Mouse (Mus musculus) CH12.LX (cell line): ENCODE measurements around the gene Tmem255b. TPM values are rescaled to one million over a fixed set of nuclear protein-coding genes. Genes with fewer than 3 reads are reported as not detected.

ENCODE experiments used
- DNase-seq: peaks from one replicate; pipeline ENCODE4 v3.0.0-alpha.2; 2013; ENCODE audit errors: extremely low read depth
- H3K27ac ChIP-seq: 2 replicates; pipeline ENCODE4 v1.5.1; 2012; ENCODE audit warnings: low read depth, mild to moderate bottlenecking, control low read depth, moderate library complexity; ENCODE audit not compliant: insufficient read depth
- H3K27me3 ChIP-seq: replicated peaks from 2 replicates; pipeline ENCODE3; 2012; ENCODE audit warnings: inconsistent platforms
- H3K36me3 ChIP-seq, 2 experiments: replicated peaks in 1 of 2; 2 replicates each; pipeline versions ENCODE3 to v1.6.1; 2012; ENCODE audit warnings: inconsistent platforms in 1 of 2, low read length in 1 of 2, mild to moderate bottlenecking in 1 of 2, mixed read lengths in 1 of 2, moderate library complexity in 1 of 2; ENCODE audit not compliant: control insufficient read depth in 1 of 2, insufficient read depth in 1 of 2
- H3K4me1 ChIP-seq, 2 experiments: 2 replicates each; pipeline ENCODE4 v1.6.1; 2012; ENCODE audit warnings: inconsistent platforms in 1 of 2, moderate library complexity in 1 of 2; ENCODE audit not compliant: insufficient read depth in 2 of 2, control insufficient read depth in 1 of 2
- H3K4me2 ChIP-seq: 2 replicates; pipeline ENCODE4 v1.6.1; 2012; ENCODE audit warnings: low read depth, mild to moderate bottlenecking, control low read depth; ENCODE audit not compliant: poor library complexity, insufficient read depth, severe bottlenecking
- H3K4me3 ChIP-seq, 3 experiments: fragments of 150-350 bp in 1 of 3; sonication (generic) in 1 of 3; replicated peaks in 1 of 3; 2 replicates each; pipeline versions ENCODE3 to v1.5.1; 2011 to 2012; ENCODE audit warnings: low read depth in 2 of 3, low read length in 2 of 3, mild to moderate bottlenecking in 2 of 3, moderate library complexity in 2 of 3, control low read depth in 1 of 3, improper control_type of control experiment in 1 of 3, inconsistent platforms in 1 of 3, mixed read lengths in 1 of 3; ENCODE audit not compliant: poor library complexity in 1 of 3
- H3K79me2 ChIP-seq: replicated peaks from 2 replicates; pipeline ENCODE4 v1.6.1; 2012; ENCODE audit warnings: mild to moderate bottlenecking, moderate library complexity; ENCODE audit not compliant: control insufficient read depth, poor library complexity, insufficient read depth, severe bottlenecking; ENCODE audit errors: extremely low read depth
- H3K9ac ChIP-seq: 2 replicates; pipeline ENCODE4 v1.6.1; 2012; ENCODE audit warnings: low read depth, mild to moderate bottlenecking, control low read depth, moderate library complexity; ENCODE audit not compliant: insufficient read depth
- H3K9me3 ChIP-seq: replicated peaks from 2 replicates; pipeline ENCODE3; 2012; ENCODE audit warnings: low read length, inconsistent platforms, mixed read lengths
- BHLHE40 ChIP-seq: IDR thresholded peaks from 2 replicates; pipeline ENCODE4 v1.6.1; 2011; ENCODE audit warnings: mild to moderate bottlenecking, low read depth, low read length, improper control_type of control experiment
- CHD1 ChIP-seq: IDR thresholded peaks from 2 replicates; pipeline ENCODE4 v1.6.1; 2012; ENCODE audit warnings: low read depth, low read length, improper control_type of control experiment, inconsistent platforms
- CHD2 ChIP-seq: IDR thresholded peaks from 2 replicates; pipeline ENCODE4 v1.6.1; 2011; ENCODE audit warnings: low read length, improper control_type of control experiment
- CTCF ChIP-seq, 2 experiments: IDR thresholded peaks in 1 of 2; conservative IDR thresholded peaks in 1 of 2; 2 replicates each; pipeline ENCODE4 v1.5.1; 2011 to 2012; ENCODE audit warnings: low read depth in 2 of 2, low read length in 2 of 2, improper control_type of control experiment in 1 of 2, inconsistent platforms in 1 of 2, mild to moderate bottlenecking in 1 of 2, moderate library complexity in 1 of 2
- EP300 ChIP-seq: IDR thresholded peaks from 2 replicates; pipeline ENCODE4 v1.6.1; 2011; ENCODE audit warnings: low read length, improper control_type of control experiment
- ETS1 ChIP-seq: conservative IDR thresholded peaks from 2 replicates; pipeline ENCODE4 v1.6.1; 2012; ENCODE audit warnings: low read depth, mild to moderate bottlenecking, inconsistent platforms, low read length, improper control_type of control experiment, moderate library complexity
- GABPA ChIP-seq: IDR thresholded peaks from 2 replicates; pipeline ENCODE4 v1.6.1; 2012; ENCODE audit warnings: low read depth, low read length, improper control_type of control experiment, inconsistent platforms; ENCODE audit not compliant: insufficient replicate concordance
- HCFC1 ChIP-seq: IDR thresholded peaks from 2 replicates; pipeline ENCODE4 v1.6.1; 2012; ENCODE audit warnings: low read depth, mild to moderate bottlenecking, inconsistent platforms, low read length, improper control_type of control experiment
- IRF4 ChIP-seq: IDR thresholded peaks from 2 replicates; pipeline ENCODE4 v1.6.1; 2014; ENCODE audit warnings: low read depth, mild to moderate bottlenecking, inconsistent platforms, low read length, improper control_type of control experiment
- MAX ChIP-seq: IDR thresholded peaks from 2 replicates; pipeline ENCODE4 v1.6.1; 2011; ENCODE audit warnings: low read length, improper control_type of control experiment
- MEF2A ChIP-seq: IDR thresholded peaks from 2 replicates; pipeline ENCODE4 v1.6.1; 2014; ENCODE audit warnings: low read depth, mild to moderate bottlenecking, inconsistent platforms, low read length, improper control_type of control experiment, borderline replicate concordance
- MYC ChIP-seq: IDR thresholded peaks from 2 replicates; pipeline ENCODE4 v1.6.1; 2011; ENCODE audit warnings: low read depth, mild to moderate bottlenecking, improper control_type of control experiment, low read length
- POLR2A ChIP-seq: IDR thresholded peaks from 2 replicates; pipeline ENCODE4 v1.6.1; 2011; ENCODE audit warnings: low read depth, mild to moderate bottlenecking, improper control_type of control experiment, low read length
- SIN3A ChIP-seq: IDR thresholded peaks from 2 replicates; pipeline ENCODE4 v1.6.1; 2012; ENCODE audit warnings: low read length, improper control_type of control experiment, inconsistent platforms
- TBP ChIP-seq: conservative IDR thresholded peaks from 2 replicates; pipeline ENCODE4 v1.6.1; 2011; ENCODE audit warnings: low read depth, low read length, improper control_type of control experiment
- TCF12 ChIP-seq: IDR thresholded peaks from 2 replicates; pipeline ENCODE4 v1.6.1; 2014; ENCODE audit warnings: low read depth, mild to moderate bottlenecking, inconsistent platforms, low read length, improper control_type of control experiment
- ZC3H11A ChIP-seq: IDR thresholded peaks from 2 replicates; pipeline ENCODE4 v1.6.1; 2012; ENCODE audit warnings: low read depth, mild to moderate bottlenecking, inconsistent platforms, low read length, improper control_type of control experiment
- ZKSCAN1 ChIP-seq: IDR thresholded peaks from 2 replicates; pipeline ENCODE4 v1.6.1; 2012; ENCODE audit warnings: low read depth, inconsistent platforms, low read length, improper control_type of control experiment, borderline replicate concordance
- ZMIZ1 ChIP-seq: IDR thresholded peaks from 2 replicates; pipeline ENCODE4 v1.6.1; 2012; ENCODE audit warnings: low read depth, mild to moderate bottlenecking, inconsistent platforms, low read length, improper control_type of control experiment
- ZNF384 ChIP-seq: IDR thresholded peaks from 2 replicates; pipeline ENCODE4 v1.6.1; 2012; ENCODE audit warnings: low read depth, low read length, improper control_type of control experiment, inconsistent platforms
- dilution Hi-C: fragments of 300-500 bp; cut with MboI; formaldehyde crosslinking; loops from 2 replicates; pipeline ENCODE4 v1.14.3; 2020; ENCODE audit warnings: low sequenced_read_pairs; ENCODE audit not compliant: extremely low pct_unique_long_range_greater_than_20kb, extremely low pct_ligation_motif_present
- in situ Hi-C: fragments of 300-500 bp; cut with MboI; formaldehyde crosslinking; loops from 3 replicates; pipeline ENCODE4 v1.14.3; 2019; ENCODE audit warnings: low sequenced_read_pairs, low pct_ligation_motif_present, low pct_unique_long_range_greater_than_20kb, mixed read lengths
- polyA plus RNA-seq: library from polyadenylated mRNA; unstranded; fragments of >175 nt; gene quantifications from 2 replicates; pipeline ENCODE4 v1.2.1, GENCODE M21; 2012; ENCODE audit warnings: low read depth; ENCODE audit not compliant: insufficient read length
- total RNA-seq, 2 experiments: library from RNA; depleted of rRNA; stranded (reverse); fragments of 300-350 nt in 1 of 2; fragments of >200 nt in 1 of 2; gene quantifications; 2 replicates each; pipeline ENCODE4 v1.2.3; 2012 to 2014

Tmem255b gene
- total and polyA plus RNA-seq, 3 experiments, result not detected

- Histone ChIP-seq H3K36me3 (no peaks in the 10 kb centered on the region), H3K9me3 (peaks cover 4% of the 10 kb centered on the region), H3K4me2 (no peak overlapping the region), H3K27me3 (no peaks in the 10 kb centered on the region), H3K27ac (no peak overlapping the region), H3K9ac (no peak overlapping the region), H3K4me3 (no peak overlapping the region), H3K79me2 (no peaks in the 10 kb centered on the region), H3K4me1 (peaks cover under 1 to 5% of the 10 kb centered on the region in 2 experiments)
- dilution Hi-C loops (no loop called here), in situ Hi-C loops (no loop called here)
- DNase-seq, result no peak
- no peak for TF ChIP-seq MAX
- no peak for TF ChIP-seq SIN3A
- TF ChIP-seq BHLHE40, result no peak
- TF ChIP-seq ZMIZ1, result no peak
- TF ChIP-seq ZC3H11A, result no peak
- TF ChIP-seq CTCF (conservative IDR thresholded peaks at IDR 0.05 in 1 of 2, IDR thresholded peaks at IDR 0.05 in 1 of 2; ENCODE audit: low read depth in 2 of 2, low read length in 2 of 2), result no peak
- TF ChIP-seq GABPA, result no peak
- TF ChIP-seq ZNF384, result no peak
- no peak for TF ChIP-seq CHD1
- TF ChIP-seq POLR2A, result no peak
- TF ChIP-seq IRF4, result no peak
- no peak for TF ChIP-seq TCF12
- no peak for TF ChIP-seq ZKSCAN1
- TF ChIP-seq TBP, result no peak
- TF ChIP-seq MEF2A, result no peak
- TF ChIP-seq ETS1, result no peak
- no peak for TF ChIP-seq EP300
- no peak for TF ChIP-seq MYC
- no peak for TF ChIP-seq CHD2
These were observed 41.1 kb upstream of the Tmem255b start for GRCm38 (mm10) chr8:13393869-13394268.

GRCm38 (mm10) chr8:13396725-13397124 is 38.3 kb upstream of the Tmem255b start, which contains the start of gene Atp4b:
Atp4b (minus strand) TSS chr8:13396825.
- H3K9ac ChIP-seq, result no peak within 1 kb of the TSS
- TF ChIP-seq IRF4 (no peak), MAX (no peak), HCFC1 (no peak)
- TF ChIP-seq, all 38 proteins: peak for 0
- in situ Hi-C loops (no loop called here), dilution Hi-C loops (no loop called here)
- no peak within 1 kb of the TSS for H3K4me3 ChIP-seq
- H3K79me2 ChIP-seq, result no peaks in the 10 kb centered on the region
- DNase-seq, result no peak
- no peak within 1 kb of the TSS for H3K27ac ChIP-seq
- no peaks in the 10 kb centered on the region for H3K4me1 ChIP-seq
- no peaks in the 10 kb centered on the region for H3K36me3 ChIP-seq
- no peak within 1 kb of the TSS for H3K4me2 ChIP-seq
- no peaks in the 10 kb centered on the region for H3K9me3 ChIP-seq
- H3K27me3 ChIP-seq, result no peaks in the 10 kb centered on the region
